Mouse (Mus musculus) small intestine, adult 2 months (tissue): Measurements from ENCODE around the gene Spint5.

ENCODE experiments used
- CTCF ChIP-seq: fragments of 200-500 bp; IDR thresholded peaks from 2 replicates; pipeline ENCODE4 v1.5.1; 2012; ENCODE audit warnings: low read depth, mild to moderate bottlenecking, control low read depth, inconsistent platforms, low read length, moderate library complexity, mixed read lengths; ENCODE audit not compliant: insufficient replicate concordance, insufficient read length; ENCODE audit errors: extremely low read depth
- POLR2A ChIP-seq: fragments of 200-500 bp; IDR thresholded peaks from 2 replicates; pipeline ENCODE4 v1.6.1; 2012; ENCODE audit warnings: low read depth, mild to moderate bottlenecking, control low read depth, inconsistent platforms, low read length, moderate library complexity

DNA sequence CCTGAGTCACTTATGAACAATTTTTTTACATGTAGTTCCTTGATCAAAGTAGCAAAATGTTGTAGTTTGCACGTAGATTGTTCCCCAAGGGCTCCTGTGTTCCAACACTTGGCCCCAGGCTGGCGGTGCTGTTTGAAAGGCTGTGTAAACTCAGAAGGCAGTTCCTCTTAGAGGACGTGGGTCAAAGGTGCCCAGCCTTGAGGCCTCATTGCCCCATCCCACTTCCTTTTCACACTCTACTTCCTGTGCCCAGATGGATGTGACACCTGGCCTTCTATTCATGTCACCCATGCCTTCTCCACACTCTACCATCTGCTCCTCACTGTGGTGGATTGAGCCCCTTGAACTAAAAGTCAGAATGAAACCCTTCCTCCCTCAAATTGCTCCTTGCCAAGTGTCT is 35.2 kb upstream of the Spint5 start:
- TF ChIP-seq POLR2A (no peak), CTCF (no peak)
